Mouse (Mus musculus) fat pad, adult 2 months (tissue): ENCODE results near the gene Olfr799.

Experiments used
- DNase-seq: peaks from one replicate; pipeline ENCODE4 v3.0.0-alpha.2; 2011; ENCODE audit warnings: low read depth, low spot score; ENCODE audit errors: extremely low read depth

The Olfr799 gene

DNA sequence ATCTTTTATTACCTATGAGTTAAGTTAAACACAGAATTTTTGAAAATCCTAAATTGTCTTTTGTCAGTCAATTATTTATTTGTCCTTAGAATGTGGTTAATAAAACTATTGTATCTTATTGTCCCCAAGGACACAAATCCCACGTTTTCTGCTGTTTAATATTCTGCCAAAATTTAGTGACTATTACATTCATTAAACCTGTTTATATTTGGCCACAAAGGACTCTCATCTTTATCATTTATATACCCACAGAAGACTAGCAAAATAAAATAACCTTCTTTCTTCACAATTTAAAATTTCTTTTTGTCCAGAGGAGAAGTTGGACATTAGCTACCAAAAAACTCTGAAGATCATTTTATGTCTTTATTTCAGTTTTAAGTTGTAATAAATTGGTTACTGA is at the start of gene Olfr799:
Gene Olfr799 (plus strand): TSS at position 301 of the 400 bp plus-strand sequence.
- DNase-seq = no peak

- DNase-seq = no peak
Observed at GRCm38 (mm10) chr10:129612470-129612869, 24.8 kb upstream of the Olfr799 start, which contains the start of gene Olfr796. Gene Olfr796, minus strand, starts transcription at chr10:129612570.

DNA sequence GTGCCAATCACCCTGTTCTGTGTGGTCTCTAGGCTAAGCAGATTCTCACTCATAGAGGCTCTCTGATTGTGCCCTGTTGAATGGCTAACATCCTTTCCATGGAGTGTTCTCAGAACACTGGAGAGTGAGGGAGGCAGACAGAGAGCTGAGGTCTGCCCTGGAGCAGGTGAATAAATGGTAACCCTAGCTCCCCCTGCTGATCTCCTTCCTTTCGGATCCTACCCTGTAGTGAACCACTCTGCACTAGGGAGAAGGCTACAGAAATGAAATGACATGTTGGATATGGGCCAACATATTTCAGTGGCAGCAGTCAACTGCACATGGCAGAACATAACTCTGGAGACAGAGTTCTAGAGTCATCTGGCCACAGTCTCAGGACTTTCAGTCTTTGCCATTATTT is 15.6 kb upstream of the Olfr799 start:
- DNase-seq = no peak

DNA sequence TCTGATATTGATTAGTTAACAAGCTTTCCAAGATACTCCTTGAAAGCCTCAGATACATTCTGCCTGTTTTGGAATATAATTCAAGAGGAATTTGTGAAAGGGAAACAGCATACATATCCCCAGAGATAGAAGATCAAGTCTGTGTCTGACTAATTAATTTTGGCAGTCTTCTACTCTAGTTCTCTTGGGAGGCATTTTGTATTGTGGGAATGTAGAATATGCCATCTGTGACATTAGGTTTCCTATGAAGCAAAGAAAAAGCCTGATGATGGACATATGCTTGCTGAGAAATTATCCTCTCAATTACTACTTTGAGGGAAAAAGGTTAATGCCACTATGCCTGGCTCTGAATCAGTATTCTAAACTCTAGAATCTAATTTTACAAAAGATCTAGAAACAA is 14.0 kb upstream of the Olfr799 start:
- DNase-seq = no peak

- DNase-seq = no peak
Observed at GRCm38 (mm10) chr10:129627834-129628233, 9.4 kb upstream of the Olfr799 start, which contains the start of gene Olfr798. Gene Olfr798, minus strand, starts transcription at chr10:129627934.

DNA sequence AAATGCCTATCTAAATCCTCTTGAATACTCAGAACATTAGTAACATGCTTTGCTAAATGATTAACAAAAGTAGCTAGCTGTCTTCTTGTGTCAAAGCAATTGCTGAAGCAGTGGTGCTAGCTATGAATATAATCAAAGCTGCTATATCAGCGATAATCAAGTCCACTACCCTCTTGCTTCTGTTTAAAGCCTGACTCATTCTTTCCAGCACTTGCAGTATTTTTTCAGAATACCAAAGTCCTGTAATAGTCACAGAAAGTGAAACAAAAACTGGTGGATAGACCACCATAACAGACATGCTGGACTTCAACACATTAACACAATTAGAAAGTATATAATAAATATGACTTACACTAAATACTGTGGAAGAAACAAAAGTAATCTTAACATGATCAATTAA is 14.5 kb downstream of the Olfr799 start:
- no peak for DNase-seq

GRCm38 (mm10) chr10:129657394-129657793 is 20.1 kb downstream of the Olfr799 start, which contains the start of gene Olfr800:
Gene Olfr800, plus strand, starts transcription at chr10:129657694.
- no peak for DNase-seq

GRCm38 (mm10) chr10:129673765-129674164 is 36.5 kb downstream of the Olfr799 start, which contains the start of gene Olfr801:
Gene Olfr801, minus strand, starts transcription at chr10:129673865.
- no peak for DNase-seq

DNA sequence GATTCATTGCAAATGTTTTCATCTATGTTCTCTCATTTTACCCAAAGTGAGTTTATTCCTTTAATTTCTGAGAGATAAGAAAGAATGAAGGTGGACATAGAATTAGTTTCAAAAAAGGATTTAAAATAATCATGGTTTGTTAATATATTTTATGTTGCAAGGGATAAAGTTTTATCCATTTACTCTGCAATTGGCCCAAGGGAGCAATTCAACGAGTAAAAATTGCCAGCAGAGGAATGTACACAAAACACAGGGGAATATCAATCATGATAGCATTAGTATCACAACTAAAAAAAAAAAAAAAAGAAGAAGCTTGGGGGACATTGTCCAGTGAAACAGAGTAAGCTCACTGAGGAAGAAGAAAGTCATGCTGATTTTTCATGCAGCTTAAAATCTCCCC is 50.8 kb downstream of the Olfr799 start, which contains the start of gene Olfr802:
Gene Olfr802 (minus strand): TSS at position 101 of the 400 bp plus-strand sequence.
- no peak for DNase-seq

- no peak for DNase-seq
Observed at GRCm38 (mm10) chr10:129694186-129694585, 56.9 kb downstream of the Olfr799 start, which contains the start of gene Olfr803. Gene Olfr803, minus strand, starts transcription at chr10:129694286.
